Mouse (Mus musculus) erythroblast, embryonic 14.5 days (primary cell): ENCODE results near the gene Lgals3.

Source experiments
- GATA1 ChIP-seq: IDR thresholded peaks from 2 replicates; pipeline ENCODE4 v1.6.1; 2012; ENCODE audit warnings: low read length, inconsistent platforms, mixed read lengths
- TAL1 ChIP-seq: IDR thresholded peaks from 3 replicates; pipeline ENCODE4 v1.6.1; 2012; ENCODE audit warnings: low read length, inconsistent platforms, mixed read lengths

- TF ChIP-seq GATA1: no peak
- TF ChIP-seq TAL1: no peak
These were observed 5.7 kb upstream of the Lgals3 start for GRCm38 (mm10) chr14:47361899-47362298.
